Mouse (Mus musculus) bone marrow, adult 2 months (tissue): ENCODE measurements around the gene Asrgl1.

ENCODE experiments used
- CTCF ChIP-seq: fragments of 200-500 bp; IDR thresholded peaks from 2 replicates; pipeline ENCODE4 v1.5.1; 2011; ENCODE audit warnings: low read length, control low read depth; ENCODE audit not compliant: control insufficient read depth, insufficient read depth
- POLR2A ChIP-seq: fragments of 200-500 bp; IDR thresholded peaks from 2 replicates; pipeline ENCODE4 v1.6.1; 2011; ENCODE audit warnings: low read depth, mild to moderate bottlenecking, control low read depth, low read length, borderline replicate concordance; ENCODE audit not compliant: control insufficient read depth

DNA sequence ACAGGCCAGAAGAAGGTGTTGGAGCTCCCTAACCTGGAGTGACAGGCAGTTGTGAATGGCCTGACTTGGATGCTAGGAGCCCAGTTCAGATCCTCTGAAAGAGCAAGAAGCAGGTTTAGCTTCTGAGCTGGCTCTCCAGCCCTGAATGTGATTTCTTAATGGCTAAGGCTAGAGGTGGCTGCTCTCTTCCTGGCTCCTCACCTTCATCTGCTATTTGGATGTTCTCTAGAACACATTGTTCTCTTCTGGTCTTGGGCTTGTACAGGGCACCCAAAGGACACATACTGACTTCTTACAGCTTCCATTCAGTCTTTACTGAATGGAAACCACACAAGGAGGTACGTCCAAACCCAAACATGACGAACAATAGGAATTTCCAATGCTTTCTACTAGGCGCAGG lies 59.4 kb downstream of the Asrgl1 start:
- no peak for TF ChIP-seq CTCF
- TF ChIP-seq POLR2A, result no peak
